Mouse (Mus musculus) hindbrain, embryonic 16.5 days (tissue): ENCODE measurements at regions not wholly inside any gene's neighbourhood (a gene's known extent, or its start where the extent isn't known, plus 50 kb on each side); places are given as distances from the start of the nearest gene placed in this dataset.
"Not testable (repeated sequence)": the region's sequence is repeated elsewhere in the genome, so short reads cannot be mapped to it uniquely, and the experiment has no call there.

Source experiments
- ATAC-seq: fragments of 200-750 bp; cut with Nextera tagmentation; 2 replicates; pipeline ENCODE4 v1.8.0; 2017; ENCODE audit warnings: moderate TSS enrichment, moderate library complexity
- H3K27ac ChIP-seq: fragments of 300-500 bp; sonication (generic); 2 replicates; pipeline ENCODE4 v1.5.1; 2014; ENCODE audit warnings: low read depth, mild to moderate bottlenecking, control low read depth, low read length, moderate library complexity
- H3K27me3 ChIP-seq: fragments of 300-500 bp; sonication (generic); replicated peaks from 2 replicates; pipeline ENCODE4 v1.6.1; 2014; ENCODE audit warnings: low read length; ENCODE audit not compliant: control insufficient read depth, insufficient read depth
- H3K36me3 ChIP-seq: fragments of 300-500 bp; sonication (generic); 2 replicates; pipeline ENCODE4 v1.6.1; 2014; ENCODE audit warnings: mild to moderate bottlenecking, low read length, moderate library complexity, mixed read lengths; ENCODE audit not compliant: control insufficient read depth, insufficient read depth
- H3K4me1 ChIP-seq: fragments of 300-500 bp; sonication (generic); 2 replicates; pipeline ENCODE4 v1.6.1; 2014; ENCODE audit warnings: low read depth, low read length; ENCODE audit not compliant: control insufficient read depth, insufficient read depth
- H3K4me2 ChIP-seq: fragments of 300-500 bp; sonication (generic); 2 replicates; pipeline ENCODE4 v1.6.1; 2014; ENCODE audit warnings: mild to moderate bottlenecking, low read length, control low read depth, moderate library complexity
- H3K4me3 ChIP-seq: fragments of 300-500 bp; sonication (generic); 2 replicates; pipeline ENCODE4 v1.5.1; 2014; ENCODE audit warnings: mild to moderate bottlenecking, low read length, control low read depth, moderate library complexity
- H3K9ac ChIP-seq: fragments of 300-500 bp; sonication (generic); 2 replicates; pipeline ENCODE4 v1.6.1; 2014; ENCODE audit warnings: low read depth, mild to moderate bottlenecking, control low read depth, low read length, moderate library complexity
- H3K9me3 ChIP-seq: fragments of 300-500 bp; sonication (generic); 2 replicates; pipeline ENCODE4 v1.6.1; 2014; ENCODE audit warnings: mild to moderate bottlenecking, low read length, moderate library complexity; ENCODE audit not compliant: control insufficient read depth
- WGBS: fragments of 180-500 bp; shearing (Covaris S2); extraction: QIAGEN DNeasy Blood & Tissue Kit; methylation state at CpG from one replicate; pipeline ENCODE4 v1.1.7; 2014; 5-methylcytosine and 5-hydroxymethylcytosine counted together

GRCm38 (mm10) chr8:83837637-83838378 lies 62.1 kb upstream of the Adgrl1 start:
- Histone ChIP-seq H3K36me3 (no peaks in the 10 kb centered on the region), H3K9ac (no peak overlapping the region), H3K4me3 (no peak overlapping the region), H3K4me2 (no peak overlapping the region), H3K27ac (no peak overlapping the region), H3K4me1 (no peaks in the 10 kb centered on the region), H3K27me3 (no peaks in the 10 kb centered on the region), H3K9me3 (peaks cover 2% of the 10 kb centered on the region)
- no peak for ATAC-seq
- 51% methylated on average over 9 of the region's 9 CpGs for WGBS

DNA sequence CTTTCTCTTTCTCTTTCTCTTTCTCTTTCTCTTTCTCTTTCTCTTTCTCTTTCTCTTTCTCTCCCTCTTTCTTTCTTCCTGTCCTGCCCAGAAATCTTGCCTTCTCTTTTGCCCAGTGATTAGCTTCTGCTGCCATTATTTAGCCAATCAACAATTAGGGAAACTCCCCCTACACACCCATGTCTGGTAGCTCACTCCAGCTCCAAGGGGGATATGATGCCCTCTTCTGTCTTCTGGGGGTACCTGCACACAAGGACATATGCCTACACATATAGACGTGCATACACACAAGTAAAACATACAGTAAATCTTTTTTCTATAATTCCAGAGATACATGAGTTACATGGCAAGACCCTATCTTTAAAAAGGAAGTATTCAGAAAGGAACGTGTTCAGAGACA lies 70.1 kb upstream of the Adgrl1 start:
- peaks cover 5% of the 10 kb centered on the region for H3K9me3 ChIP-seq
- H3K36me3 ChIP-seq: no peaks in the 10 kb centered on the region
- H3K4me2 ChIP-seq: no peak overlapping the region
- no peak overlapping the region for H3K4me3 ChIP-seq
- no peaks in the 10 kb centered on the region for H3K27me3 ChIP-seq
- no peak overlapping the region for H3K27ac ChIP-seq
- ATAC-seq: no peak
- no peaks in the 10 kb centered on the region for H3K4me1 ChIP-seq
- H3K9ac ChIP-seq: no peak overlapping the region
- 76% methylated on average over 2 of the region's 2 CpGs for WGBS

GRCm38 (mm10) chr8:83824925-83825680 lies 74.8 kb upstream of the Adgrl1 start:
- Histone ChIP-seq H3K9ac (no peak overlapping the region), H3K4me3 (no peak overlapping the region), H3K27ac (no peak overlapping the region), H3K4me1 (no peaks in the 10 kb centered on the region), H3K9me3 (peaks cover 5% of the 10 kb centered on the region), H3K4me2 (no peak overlapping the region), H3K27me3 (no peaks in the 10 kb centered on the region), H3K36me3 (no peaks in the 10 kb centered on the region)
- WGBS: 82% methylated on average over 17 of the region's 17 CpGs
- no peak for ATAC-seq

DNA sequence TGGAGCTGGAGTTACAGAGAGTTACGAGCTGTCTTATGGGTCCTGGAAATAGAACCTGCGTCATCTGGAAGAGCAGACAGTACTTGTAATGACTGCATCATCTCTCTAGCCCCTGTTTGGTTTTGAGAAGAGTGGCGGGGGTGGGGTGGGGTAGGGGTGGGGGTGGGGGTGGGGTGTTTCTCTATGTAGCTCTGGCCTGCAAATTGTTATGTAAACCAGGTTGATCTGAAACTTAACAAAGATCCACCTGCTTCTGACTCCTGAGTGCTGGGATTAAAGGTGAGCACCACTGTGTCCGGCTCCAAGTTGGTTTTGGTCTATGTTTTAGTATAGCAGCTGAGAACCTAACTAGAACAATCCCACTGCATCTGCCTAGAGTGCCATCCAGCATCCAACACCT lies 78.0 kb upstream of the Adgre5 start:
- 65% methylated on average over 4 of the region's 4 CpGs for WGBS
- H3K9ac ChIP-seq: no peak overlapping the region
- H3K9me3 ChIP-seq: no peaks in the 10 kb centered on the region
- H3K36me3 ChIP-seq: no peaks in the 10 kb centered on the region
- H3K27ac ChIP-seq: no peak overlapping the region
- no peaks in the 10 kb centered on the region for H3K27me3 ChIP-seq
- no peaks in the 10 kb centered on the region for H3K4me1 ChIP-seq
- ATAC-seq: no peak
- H3K4me3 ChIP-seq: no peak overlapping the region
- no peak overlapping the region for H3K4me2 ChIP-seq

DNA sequence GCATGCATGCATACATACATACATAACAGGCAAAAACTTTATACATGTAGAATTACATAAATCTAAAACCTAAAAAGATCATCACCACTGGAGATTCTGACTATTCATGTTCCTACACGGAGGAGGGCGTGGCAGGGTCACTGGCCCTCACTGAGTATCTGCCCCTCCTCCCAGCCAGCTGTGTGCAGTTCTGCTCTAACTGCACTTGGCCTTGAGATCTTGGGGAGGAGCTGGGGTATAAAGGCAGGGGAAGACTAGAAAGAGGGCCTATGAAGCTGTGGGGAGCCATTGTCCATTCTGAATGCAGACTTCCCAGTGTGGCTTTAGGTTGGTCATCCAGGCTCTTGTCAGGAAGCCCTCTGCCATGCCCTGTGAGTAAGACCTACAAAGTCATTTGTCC lies 69.5 kb upstream of the Adgre5 start:
- Histone ChIP-seq H3K27ac (no peak overlapping the region), H3K27me3 (no peaks in the 10 kb centered on the region), H3K36me3 (no peaks in the 10 kb centered on the region), H3K4me2 (no peak overlapping the region), H3K4me3 (no peak overlapping the region), H3K9ac (no peak overlapping the region), H3K4me1 (no peaks in the 10 kb centered on the region), H3K9me3 (no peaks in the 10 kb centered on the region)
- 84% methylated on average over 2 of the region's 2 CpGs for WGBS
- no peak for ATAC-seq

GRCm38 (mm10) chr8:83805612-83806011 lies 64.5 kb upstream of the Adgre5 start:
- Histone ChIP-seq H3K27me3 (no peaks in the 10 kb centered on the region), H3K4me2 (no peak overlapping the region), H3K9ac (no peak overlapping the region), H3K4me1 (no peaks in the 10 kb centered on the region), H3K27ac (no peak overlapping the region), H3K9me3 (no peaks in the 10 kb centered on the region), H3K4me3 (no peak overlapping the region), H3K36me3 (no peaks in the 10 kb centered on the region)
- ATAC-seq: no peak
- 72% methylated on average over 6 of the region's 6 CpGs for WGBS

GRCm38 (mm10) chr8:83803312-83803711 lies 62.2 kb upstream of the Adgre5 start:
- not testable (repeated sequence) for H3K9ac ChIP-seq, H3K27me3 ChIP-seq, H3K9me3 ChIP-seq, H3K27ac ChIP-seq, H3K4me1 ChIP-seq, H3K36me3 ChIP-seq, H3K4me3 ChIP-seq, H3K4me2 ChIP-seq, ATAC-seq
- WGBS: 32% methylated on average over 1 of the region's 1 CpGs

DNA sequence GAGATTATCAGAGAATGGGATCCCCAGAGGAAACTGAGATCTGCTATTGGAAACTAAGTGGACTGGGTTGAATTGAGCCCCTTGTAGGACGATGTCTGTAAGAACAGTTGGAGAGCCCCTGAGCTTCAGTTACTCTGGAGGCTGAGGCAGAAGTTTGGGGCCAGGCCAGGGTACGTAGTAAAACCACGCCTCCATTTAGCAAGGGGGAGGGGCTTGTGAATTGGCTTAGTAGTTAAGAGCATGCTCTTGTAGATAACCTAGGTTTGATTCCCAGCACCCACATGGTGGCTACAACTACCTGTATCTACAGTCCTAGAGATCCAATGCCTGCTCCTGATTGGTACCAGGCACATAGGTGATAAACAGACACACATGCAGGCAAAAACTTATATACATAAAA lies 61.4 kb upstream of the Adgre5 start:
- WGBS: 56% methylated on average over 3 of the region's 3 CpGs
- no peaks in the 10 kb centered on the region for H3K9me3 ChIP-seq
- no peaks in the 10 kb centered on the region for H3K4me1 ChIP-seq
- no peak for ATAC-seq
- H3K36me3 ChIP-seq: no peaks in the 10 kb centered on the region
- no peaks in the 10 kb centered on the region for H3K27me3 ChIP-seq
- H3K4me3 ChIP-seq: no peak overlapping the region
- H3K9ac ChIP-seq: no peak overlapping the region
- no peak overlapping the region for H3K4me2 ChIP-seq
- no peak overlapping the region for H3K27ac ChIP-seq

DNA sequence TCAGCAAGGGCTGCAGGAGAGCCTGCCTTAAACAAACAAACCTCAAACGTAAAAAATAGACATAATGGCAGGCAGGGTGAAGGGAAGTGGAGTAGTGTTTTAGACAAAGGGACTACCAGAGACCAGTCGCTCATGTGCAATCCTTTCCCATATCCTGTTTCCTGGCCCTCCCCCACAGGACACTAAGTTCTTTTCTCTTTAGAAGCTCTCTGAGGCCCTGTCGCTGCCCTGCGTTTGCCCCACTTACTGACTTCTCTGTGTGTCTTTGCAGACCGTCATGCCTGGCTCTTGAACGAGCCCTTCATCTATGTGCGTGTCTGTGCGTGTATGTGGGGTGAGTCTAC lies 58.5 kb upstream of the Adgre5 start:
- Histone ChIP-seq H3K4me2 (no peak overlapping the region), H3K9ac (no peak overlapping the region), H3K9me3 (peaks cover 3% of the 10 kb centered on the region; the same call in 1 of the 2 replicates), H3K4me1 (no peaks in the 10 kb centered on the region), H3K36me3 (no peaks in the 10 kb centered on the region), H3K27ac (no peak overlapping the region), H3K27me3 (no peaks in the 10 kb centered on the region), H3K4me3 (no peak overlapping the region)
- ATAC-seq: no peak
- WGBS: 76% methylated on average over 8 of the region's 8 CpGs
